Mouse (Mus musculus): ENCODE data around the gene Pnmal1. TPM values are rescaled to one million over a fixed set of nuclear protein-coding genes. Genes with fewer than 3 reads are reported as not detected.
"Not testable (repeated sequence)": the region's sequence is repeated elsewhere in the genome, so short reads cannot be mapped to it uniquely, and the experiment has no call there.

The Pnmal1 gene
- polyA plus RNA-seq, 1 experiment from 2014 or later = 60.1 TPM

GRCm38 (mm10) chr7:16948923-16949458, 10.5 kb upstream of the Pnmal1 start:
- Histone ChIP-seq H3K4me3 (ENCODE audit: low read depth, low read length) (no peak overlapping the region), H3K9ac (replicated peaks; ENCODE audit: low read depth, low read length) (no peak overlapping the region), H3K9me3 (ENCODE audit: control insufficient read depth, low read length) (no peaks in the 10 kb centered on the region), H3K27me3 (ENCODE audit: control insufficient read depth, insufficient read depth, low read length) (no peaks in the 10 kb centered on the region), H3K27ac (ENCODE audit: low read depth, low read length) (no peak overlapping the region), H3K36me3 (ENCODE audit: control insufficient read depth, insufficient read depth, low read length) (no peaks in the 10 kb centered on the region), H3K4me1 (ENCODE audit: control insufficient read depth, insufficient read depth, low read length) (peaks cover 36% of the 10 kb centered on the region), H3K4me2 (ENCODE audit: low read depth, low read length) (peak overlapping the region; percentile 98; the same call in 1 of the 2 replicates)
- 55% methylated on average over 8 of the region's 8 CpGs for WGBS
- ATAC-seq (ENCODE audit: low read depth) = no peak

DNA sequence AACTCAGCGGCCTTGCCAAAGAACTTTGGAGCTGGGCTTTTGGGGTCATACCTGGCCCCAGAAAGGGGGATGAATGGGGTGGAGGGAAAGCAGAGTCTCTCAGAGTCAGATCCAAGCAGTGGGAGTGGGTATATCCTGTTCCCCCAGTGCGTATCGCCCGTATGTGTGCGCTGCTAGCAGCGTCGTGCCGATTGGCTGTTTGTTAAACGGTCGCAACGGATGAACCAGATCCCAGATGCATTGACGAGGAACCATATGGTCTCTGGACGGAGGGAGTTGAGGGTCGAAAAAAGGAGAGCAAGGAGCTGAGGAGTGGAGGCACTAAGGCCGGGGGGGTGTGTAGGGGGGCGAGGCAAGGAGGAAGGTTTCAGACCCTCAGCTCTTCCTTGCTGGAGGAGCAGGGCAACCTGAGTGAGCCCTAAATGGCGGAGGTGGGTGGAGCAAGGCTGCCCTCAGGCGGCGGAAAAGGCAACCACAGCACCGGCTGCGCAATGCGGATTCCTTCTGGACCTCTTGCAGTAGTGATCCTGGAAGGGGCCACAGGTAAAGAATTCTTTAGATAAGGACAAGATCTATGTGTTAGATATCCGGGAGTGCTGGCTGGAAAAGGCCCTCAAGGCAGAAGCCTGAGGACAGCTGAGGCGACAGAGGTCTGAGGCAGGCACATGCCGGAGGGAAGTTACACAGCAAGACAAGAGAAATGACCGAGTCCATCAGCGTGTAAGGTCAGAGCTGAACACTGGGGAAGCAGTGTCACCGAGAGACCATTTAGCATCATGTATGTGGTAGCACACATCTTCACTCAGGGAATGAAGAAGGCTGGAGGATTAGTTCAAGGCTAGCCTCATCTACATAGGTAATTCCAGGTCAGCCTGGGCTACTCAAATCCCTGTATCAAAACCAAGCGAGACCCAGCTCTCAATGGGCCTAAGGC, 9.3 kb upstream of the Pnmal1 start:
- H3K4me1 ChIP-seq (ENCODE audit: control insufficient read depth, insufficient read depth, low read length) = peaks cover 33% of the 10 kb centered on the region
- H3K4me3 ChIP-seq (ENCODE audit: low read depth, low read length) = peak overlapping the region; percentile 17
- WGBS = 11% methylated on average over 29 of the region's 29 CpGs
- no peaks in the 10 kb centered on the region for H3K27me3 ChIP-seq (ENCODE audit: control insufficient read depth, insufficient read depth, low read length)
- no peaks in the 10 kb centered on the region for H3K9me3 ChIP-seq (ENCODE audit: control insufficient read depth, low read length)
- H3K27ac ChIP-seq (ENCODE audit: low read depth, low read length) = peak overlapping the region; percentile 64
- peak; percentile 57 for ATAC-seq (ENCODE audit: low read depth)
- H3K36me3 ChIP-seq (ENCODE audit: control insufficient read depth, insufficient read depth, low read length) = no peaks in the 10 kb centered on the region
- peak overlapping the region; percentile 34; the same call in 1 of the 2 replicates for H3K9ac ChIP-seq (replicated peaks; ENCODE audit: low read depth, low read length)
- peak overlapping the region; percentile 55 for H3K4me2 ChIP-seq (ENCODE audit: low read depth, low read length)

GRCm38 (mm10) chr7:16950861-16951635, 8.4 kb upstream of the Pnmal1 start:
- Histone ChIP-seq H3K4me1 (ENCODE audit: control insufficient read depth, insufficient read depth, low read length) (peaks cover 30% of the 10 kb centered on the region), H3K9ac (replicated peaks; ENCODE audit: low read depth, low read length) (no peak overlapping the region), H3K27ac (ENCODE audit: low read depth, low read length) (peak overlapping the region; percentile 52; the same call in 1 of the 2 replicates), H3K36me3 (ENCODE audit: control insufficient read depth, insufficient read depth, low read length) (no peaks in the 10 kb centered on the region), H3K4me3 (ENCODE audit: low read depth, low read length) (no peak overlapping the region), H3K4me2 (ENCODE audit: low read depth, low read length) (no peak overlapping the region), H3K9me3 (ENCODE audit: control insufficient read depth, low read length) (no peaks in the 10 kb centered on the region), H3K27me3 (ENCODE audit: control insufficient read depth, insufficient read depth, low read length) (no peaks in the 10 kb centered on the region)
- peak; percentile 63 for ATAC-seq (ENCODE audit: low read depth)
- 26% methylated on average over 18 of the region's 18 CpGs for WGBS

- H3K9me3 ChIP-seq (ENCODE audit: control insufficient read depth, low read length); H3K9ac ChIP-seq (replicated peaks; ENCODE audit: low read depth, low read length); ATAC-seq (ENCODE audit: low read depth); H3K27me3 ChIP-seq (ENCODE audit: control insufficient read depth, insufficient read depth, low read length); H3K27ac ChIP-seq (ENCODE audit: low read depth, low read length); H3K4me3 ChIP-seq (ENCODE audit: low read depth, low read length); H3K36me3 ChIP-seq (ENCODE audit: control insufficient read depth, insufficient read depth, low read length); H3K4me2 ChIP-seq (ENCODE audit: low read depth, low read length): not testable (repeated sequence)
- peaks cover 26% of the 10 kb centered on the region for H3K4me1 ChIP-seq (ENCODE audit: control insufficient read depth, insufficient read depth, low read length)
- WGBS = 67% methylated on average over 2 of the region's 2 CpGs
These were observed 5.7 kb upstream of the Pnmal1 start for GRCm38 (mm10) chr7:16953776-16954175.

GRCm38 (mm10) chr7:16955712-16956111, 3.8 kb upstream of the Pnmal1 start:
- no peaks in the 10 kb centered on the region for H3K36me3 ChIP-seq (ENCODE audit: control insufficient read depth, insufficient read depth, low read length)
- no peak overlapping the region for H3K4me2 ChIP-seq (ENCODE audit: low read depth, low read length)
- ATAC-seq (ENCODE audit: low read depth) = no peak
- H3K27ac ChIP-seq (ENCODE audit: low read depth, low read length) = no peak overlapping the region
- H3K4me3 ChIP-seq (ENCODE audit: low read depth, low read length) = no peak overlapping the region
- 87% methylated on average over 4 of the region's 4 CpGs for WGBS
- H3K4me1 ChIP-seq (ENCODE audit: control insufficient read depth, insufficient read depth, low read length) = peaks cover 25% of the 10 kb centered on the region
- no peaks in the 10 kb centered on the region for H3K9me3 ChIP-seq (ENCODE audit: control insufficient read depth, low read length)
- H3K27me3 ChIP-seq (ENCODE audit: control insufficient read depth, insufficient read depth, low read length) = no peaks in the 10 kb centered on the region
- H3K9ac ChIP-seq (replicated peaks; ENCODE audit: low read depth, low read length) = no peak overlapping the region

DNA sequence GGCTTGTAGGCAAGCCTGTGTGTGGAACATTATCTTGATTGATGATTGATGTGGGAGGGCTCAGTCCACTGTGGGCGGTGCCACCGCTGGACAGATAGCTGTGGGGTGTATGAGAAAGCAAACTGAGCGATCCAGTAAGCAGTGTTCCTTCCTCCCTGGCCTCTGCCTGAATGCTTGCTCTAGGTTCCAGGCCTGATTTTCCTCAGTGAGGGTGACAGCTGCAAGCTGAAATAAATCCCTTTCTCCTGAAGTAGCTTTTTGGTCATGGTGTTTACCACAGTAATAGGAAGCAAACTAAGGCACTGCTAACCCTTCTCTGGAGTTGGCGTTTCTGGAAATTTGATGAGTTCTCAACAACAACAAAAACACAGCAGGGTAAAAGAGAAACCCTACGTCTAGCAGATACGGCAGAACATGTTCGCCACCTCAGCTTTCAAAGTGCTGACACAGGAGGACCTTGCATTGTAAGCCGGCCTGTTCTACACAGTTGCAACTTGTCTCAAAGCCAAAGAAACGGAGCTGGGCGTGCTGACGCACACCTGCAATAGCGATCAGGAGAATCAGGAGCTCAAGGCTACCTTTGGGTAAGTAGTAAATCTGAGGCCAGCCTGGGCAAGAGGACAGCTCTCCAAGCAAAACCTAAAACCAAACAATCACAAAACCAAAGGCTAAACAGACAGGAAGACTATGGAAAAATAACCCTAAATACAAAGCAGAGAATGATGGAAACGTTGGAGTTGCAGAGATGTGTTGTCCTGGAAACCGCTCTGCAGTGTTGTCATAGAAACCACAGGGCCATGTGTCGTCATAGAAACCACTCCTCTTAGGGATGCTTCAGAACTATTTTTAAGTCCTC, 2.8 kb upstream of the Pnmal1 start:
- 29% methylated on average over 15 of the region's 15 CpGs for WGBS
- H3K36me3 ChIP-seq (ENCODE audit: control insufficient read depth, insufficient read depth, low read length) = no peaks in the 10 kb centered on the region
- H3K9ac ChIP-seq (replicated peaks; ENCODE audit: low read depth, low read length) = no peak overlapping the region
- H3K9me3 ChIP-seq (ENCODE audit: control insufficient read depth, low read length) = no peaks in the 10 kb centered on the region
- ATAC-seq (ENCODE audit: low read depth) = peak; percentile 48; the same call in 1 of the 2 replicates
- peaks cover 31% of the 10 kb centered on the region for H3K4me1 ChIP-seq (ENCODE audit: control insufficient read depth, insufficient read depth, low read length)
- peak overlapping the region; percentile 87 for H3K27ac ChIP-seq (ENCODE audit: low read depth, low read length)
- H3K4me3 ChIP-seq (ENCODE audit: low read depth, low read length) = no peak overlapping the region
- peak overlapping the region; percentile 35; the same call in 1 of the 2 replicates for H3K4me2 ChIP-seq (ENCODE audit: low read depth, low read length)
- no peaks in the 10 kb centered on the region for H3K27me3 ChIP-seq (ENCODE audit: control insufficient read depth, insufficient read depth, low read length)

DNA sequence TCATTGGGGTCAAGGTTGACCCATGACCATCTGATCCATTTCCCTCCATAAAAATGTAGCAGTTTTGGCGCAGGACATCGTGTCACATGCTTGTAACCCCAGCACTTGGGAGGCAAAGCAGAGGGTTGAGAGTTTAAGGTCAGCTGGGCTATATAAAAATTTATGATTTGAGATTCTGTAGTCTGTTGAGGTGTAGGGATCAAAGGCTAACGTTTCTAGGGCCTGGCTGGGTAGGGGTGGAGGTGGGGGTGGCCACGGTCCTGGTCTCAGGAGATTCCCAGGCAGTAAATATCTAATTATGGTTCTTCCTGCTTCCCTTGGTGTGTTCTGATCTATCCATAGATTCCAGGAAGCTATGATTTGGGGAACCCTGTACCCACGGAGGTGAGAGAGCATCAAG, 2.2 kb downstream of the Pnmal1 start:
- WGBS = 84% methylated on average over 5 of the region's 5 CpGs
- H3K4me2 ChIP-seq (ENCODE audit: low read depth, low read length) = peak overlapping the region; percentile 17; the same call in 1 of the 2 replicates
- H3K27me3 ChIP-seq (ENCODE audit: control insufficient read depth, insufficient read depth, low read length) = no peaks in the 10 kb centered on the region
- H3K27ac ChIP-seq (ENCODE audit: low read depth, low read length) = no peak overlapping the region
- H3K4me1 ChIP-seq (ENCODE audit: control insufficient read depth, insufficient read depth, low read length) = peaks cover 28% of the 10 kb centered on the region
- H3K9me3 ChIP-seq (ENCODE audit: control insufficient read depth, low read length) = no peaks in the 10 kb centered on the region
- ATAC-seq (ENCODE audit: low read depth) = no peak
- H3K36me3 ChIP-seq (ENCODE audit: control insufficient read depth, insufficient read depth, low read length) = no peaks in the 10 kb centered on the region
- H3K9ac ChIP-seq (replicated peaks; ENCODE audit: low read depth, low read length) = no peak overlapping the region
- no peak overlapping the region for H3K4me3 ChIP-seq (ENCODE audit: low read depth, low read length)

DNA sequence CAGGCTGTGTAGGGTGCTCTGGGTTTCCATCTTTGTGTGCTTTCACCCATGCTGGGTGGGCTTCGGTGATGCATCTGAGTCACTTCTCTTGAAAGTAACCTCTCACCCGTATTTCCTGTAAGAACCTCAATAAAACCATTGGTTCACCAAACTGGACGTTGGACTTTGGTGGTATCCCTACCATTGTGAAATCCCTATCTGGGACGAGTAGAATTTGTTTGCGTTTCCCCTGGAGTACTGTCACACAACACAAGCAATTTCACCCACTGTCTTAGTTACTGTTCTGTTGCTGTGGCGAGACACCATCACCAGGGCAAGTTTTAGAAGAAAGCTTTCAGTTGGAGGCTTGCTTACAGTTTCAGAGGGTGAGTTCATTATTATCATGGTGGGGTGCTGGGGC, 8.9 kb downstream of the Pnmal1 start:
- Histone ChIP-seq H3K4me2 (ENCODE audit: low read depth, low read length) (no peak overlapping the region), H3K9me3 (ENCODE audit: control insufficient read depth, low read length) (no peaks in the 10 kb centered on the region), H3K27me3 (ENCODE audit: control insufficient read depth, insufficient read depth, low read length) (no peaks in the 10 kb centered on the region), H3K4me1 (ENCODE audit: control insufficient read depth, insufficient read depth, low read length) (no peaks in the 10 kb centered on the region), H3K27ac (ENCODE audit: low read depth, low read length) (no peak overlapping the region), H3K4me3 (ENCODE audit: low read depth, low read length) (no peak overlapping the region), H3K9ac (replicated peaks; ENCODE audit: low read depth, low read length) (no peak overlapping the region), H3K36me3 (ENCODE audit: control insufficient read depth, insufficient read depth, low read length) (no peaks in the 10 kb centered on the region)
- WGBS = 89% methylated on average over 6 of the region's 6 CpGs
- ATAC-seq (ENCODE audit: low read depth) = no peak
